Mouse (Mus musculus) adrenal gland, adult (tissue): ENCODE data around the gene Vamp5.

Experiments
- DNase-seq, 2 experiments: peaks; one replicate each; pipeline ENCODE4 v3.0.0; 2022 to 2023; ENCODE audit warnings: low spot score in 1 of 2; ENCODE audit not compliant: inconsistent age in 2 of 2

Vamp5 gene

DNA sequence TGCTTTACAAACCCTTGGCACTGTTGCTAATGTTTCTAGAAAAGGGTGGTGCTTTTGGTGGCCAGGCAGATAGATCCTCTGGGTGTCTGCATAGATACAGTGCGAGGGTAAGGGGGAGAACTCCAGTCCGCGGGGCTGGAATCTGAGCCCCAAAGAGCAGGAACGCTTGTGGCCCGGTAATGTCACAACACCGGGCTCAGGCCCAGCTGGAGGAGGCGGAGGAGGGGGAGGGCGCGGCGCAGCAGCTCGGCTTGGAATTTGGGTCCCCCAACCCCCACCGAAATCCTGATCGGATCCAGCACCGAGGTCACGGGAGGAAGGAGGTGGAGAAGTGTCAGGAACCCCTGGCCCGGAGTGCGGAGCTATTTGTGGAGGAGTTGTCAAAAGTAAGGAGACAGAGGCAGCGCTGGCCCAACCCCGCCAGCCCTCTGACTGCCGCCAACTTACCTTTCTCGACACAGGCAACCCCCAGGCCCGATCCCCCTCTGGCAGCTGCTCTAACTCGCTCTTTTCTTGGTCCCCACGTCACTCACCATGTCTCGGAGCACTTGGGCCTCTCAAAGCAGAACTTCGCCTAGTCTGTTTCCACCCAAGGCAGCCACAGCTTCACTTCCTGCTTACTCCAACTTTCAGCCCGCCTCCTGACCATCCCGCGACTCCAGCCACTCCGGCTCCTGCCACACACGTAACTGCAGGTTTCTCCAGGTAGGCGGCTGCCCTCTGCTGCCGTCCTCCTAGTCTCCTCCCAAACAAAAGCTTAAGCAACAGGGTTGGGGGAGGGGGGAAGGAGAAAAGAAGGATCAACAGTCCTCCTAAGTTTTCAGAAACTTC lies 9.9 kb upstream of the Vamp5 start, which contains the start of gene Vamp8:
Vamp8 (minus strand) TSS at position 763 of the 831 bp plus-strand sequence.
- peak; percentile 92 to 97 for DNase-seq

DNA sequence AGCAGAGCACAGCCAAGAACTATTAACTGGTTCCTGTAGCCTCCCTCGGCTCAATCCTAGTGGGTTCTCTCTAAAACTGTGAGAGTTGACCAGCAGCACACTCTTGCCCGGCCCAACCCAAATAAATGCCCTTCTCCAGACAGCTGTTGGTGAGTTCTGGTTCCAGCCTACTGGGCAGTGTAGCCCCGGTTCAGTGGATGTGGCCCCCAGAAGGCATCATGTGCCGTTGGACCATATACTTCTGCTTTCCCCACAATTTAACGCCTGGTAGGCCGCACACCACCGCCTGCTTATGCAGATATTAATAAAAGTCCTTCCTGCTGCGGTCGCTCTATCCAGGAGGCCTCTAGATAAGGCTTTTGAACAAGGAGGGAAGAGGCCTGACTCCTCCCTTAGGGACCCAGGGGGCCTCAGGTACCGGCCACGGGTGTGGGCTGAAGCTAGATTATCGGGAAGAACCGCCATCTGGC lies 9.2 kb upstream of the Vamp5 start:
- no peak for DNase-seq

DNA sequence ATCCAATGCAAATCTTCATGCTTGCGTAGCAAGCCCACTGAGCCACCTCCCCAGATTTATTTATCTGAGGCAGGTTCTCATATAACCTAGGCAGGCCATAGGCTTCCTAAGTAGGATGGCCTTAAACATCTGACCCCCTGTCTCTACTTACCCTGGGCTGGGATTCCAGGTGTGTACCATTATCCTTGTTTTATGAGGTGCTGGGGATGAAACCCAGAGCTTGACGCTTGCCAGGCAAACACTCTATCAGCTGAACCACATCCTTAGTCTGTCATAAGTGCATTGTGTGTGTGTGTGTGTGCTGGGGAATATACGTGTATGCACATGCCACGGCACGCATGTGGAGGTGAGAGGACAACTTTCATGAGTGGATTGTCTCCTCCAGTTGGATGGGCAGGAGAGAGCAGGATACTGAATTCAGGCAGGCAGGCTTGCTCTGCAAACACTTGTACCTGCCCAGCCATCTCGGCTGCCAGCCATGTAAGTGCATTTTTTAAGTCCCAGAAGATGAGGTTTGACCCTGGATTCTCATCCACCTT lies 8.6 kb upstream of the Vamp5 start:
- no peak for DNase-seq

DNA sequence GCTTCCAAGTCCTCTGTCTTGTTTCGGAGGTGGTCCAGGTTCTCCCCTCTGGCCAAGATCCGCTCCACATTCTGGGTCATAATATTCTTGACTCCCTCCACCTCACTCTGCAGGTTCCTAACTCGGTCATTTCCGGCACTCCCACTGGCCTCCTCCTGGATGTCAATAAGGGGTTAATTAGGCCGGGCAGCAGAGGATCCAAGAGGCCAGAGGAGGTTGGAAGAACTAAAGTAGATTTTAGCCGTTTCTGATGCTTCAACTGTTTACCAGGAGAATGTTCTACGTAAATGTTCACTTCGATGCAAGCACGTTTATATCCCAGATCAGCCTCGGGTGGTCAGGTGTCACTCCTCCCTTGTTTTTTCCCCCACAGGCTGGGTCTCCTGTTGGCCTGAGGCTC lies 8.0 kb upstream of the Vamp5 start:
- DNase-seq, result no peak

DNA sequence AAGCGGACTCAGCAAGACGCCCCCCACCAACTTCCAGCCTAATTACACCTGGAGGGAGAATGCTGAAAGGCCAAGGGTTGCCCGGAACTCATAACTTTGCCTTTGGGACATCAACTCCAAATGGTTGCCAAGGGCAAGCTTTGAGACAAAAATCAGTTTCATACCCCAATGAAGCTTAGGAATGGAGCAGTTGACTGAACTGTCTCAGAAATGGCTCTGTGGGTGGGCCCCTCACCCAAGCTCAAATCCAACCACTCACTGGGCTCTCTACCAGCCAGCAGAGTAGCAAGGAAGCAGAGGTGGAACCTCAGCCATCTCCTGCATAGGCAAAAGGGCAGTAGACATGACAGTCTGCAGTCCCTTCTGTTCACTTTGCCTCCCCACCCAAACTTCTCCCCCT lies 7.5 kb upstream of the Vamp5 start:
- DNase-seq, result no peak

DNA sequence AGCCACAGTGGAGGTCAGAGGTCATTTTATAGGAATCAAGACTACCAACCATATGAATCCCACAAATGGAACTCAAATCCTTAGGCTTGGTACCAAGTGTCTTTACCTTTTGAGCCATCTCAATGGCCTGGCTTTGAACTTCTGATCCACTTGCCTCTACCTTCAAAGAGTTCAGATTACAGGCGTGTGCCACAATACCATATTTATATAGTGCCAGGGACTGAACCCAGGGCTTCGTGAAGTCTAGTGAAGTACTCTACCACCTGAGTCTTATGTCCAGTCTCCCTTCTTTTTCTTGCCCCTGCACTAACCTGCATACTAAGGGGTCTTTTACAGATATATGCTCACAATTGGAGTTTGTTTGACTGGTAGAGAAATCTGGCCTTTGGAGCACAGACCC lies 6.3 kb upstream of the Vamp5 start:
- DNase-seq, result no peak

DNA sequence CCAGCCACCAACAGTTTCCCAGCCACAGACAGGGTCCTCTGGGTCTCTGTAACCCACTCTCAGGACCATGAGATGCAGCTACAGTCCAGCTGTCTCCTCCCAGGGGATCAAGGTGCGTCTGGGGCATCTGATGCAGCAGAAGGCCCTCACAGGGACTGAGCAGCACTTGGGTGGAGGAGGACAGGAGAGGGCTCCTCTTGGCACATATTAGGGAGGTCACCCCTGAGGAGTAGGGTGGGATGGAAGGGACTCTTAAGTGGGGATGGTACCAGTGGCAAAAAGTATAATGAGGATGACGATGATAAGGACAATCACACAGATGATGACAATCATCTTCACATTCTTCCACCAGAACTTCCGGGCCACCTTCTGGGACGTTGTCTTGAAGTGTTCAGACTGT lies 5.0 kb upstream of the Vamp5 start:
- DNase-seq, result no peak

DNA sequence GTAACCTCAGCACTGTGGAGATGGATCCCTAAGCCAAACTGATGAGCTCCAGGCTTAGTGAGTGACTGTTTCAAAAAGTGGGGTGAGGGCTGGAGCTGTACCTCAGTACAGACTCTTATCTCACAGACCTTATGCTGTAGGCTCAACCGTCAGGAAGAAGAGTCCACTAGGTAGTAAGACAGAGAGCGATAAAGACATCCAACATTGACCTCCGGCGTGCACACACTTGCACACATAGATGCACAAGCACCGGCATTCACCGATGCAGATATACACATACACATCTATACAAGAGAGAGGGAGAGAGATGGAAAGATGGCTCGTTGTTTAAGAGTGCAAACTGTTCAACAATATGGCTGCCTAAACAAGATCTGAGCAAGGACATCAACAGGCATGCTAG lies 3.7 kb upstream of the Vamp5 start:
- peak in 1 of 2 experiments; percentile 28 for DNase-seq

DNA sequence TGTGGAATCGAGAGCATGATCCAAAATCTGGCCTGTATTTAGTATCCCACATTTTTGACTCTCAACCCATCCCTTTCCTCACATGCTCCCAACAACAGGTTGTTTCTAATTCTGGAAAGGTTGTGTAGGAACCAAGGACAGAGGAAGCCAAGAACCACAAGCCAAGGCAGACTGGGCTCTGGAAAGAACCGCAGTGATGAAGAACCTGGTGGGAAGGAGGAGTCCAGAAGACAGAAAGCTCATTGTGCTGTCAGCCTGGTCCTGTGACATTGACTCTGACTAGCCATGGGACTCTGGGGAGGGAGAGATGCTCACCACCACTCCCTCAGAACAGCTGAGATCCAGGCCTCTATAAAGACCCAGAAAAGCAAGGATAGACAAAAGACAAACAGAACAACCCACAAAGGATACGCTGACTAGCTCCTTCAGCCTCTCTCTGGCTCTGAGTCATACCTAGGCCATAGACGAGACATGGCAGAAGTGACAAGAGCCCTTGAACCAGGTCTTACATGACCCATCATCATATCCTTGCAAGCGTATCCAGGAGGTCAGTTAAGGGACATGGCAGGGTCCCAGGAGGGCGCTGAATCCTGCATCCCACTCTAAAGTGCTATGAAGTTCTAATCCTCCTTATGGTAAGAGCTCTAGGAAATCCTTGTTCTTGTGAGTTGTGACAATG lies 3.0 kb upstream of the Vamp5 start:
- DNase-seq, result peak in 1 of 2 experiments; percentile 61

DNA sequence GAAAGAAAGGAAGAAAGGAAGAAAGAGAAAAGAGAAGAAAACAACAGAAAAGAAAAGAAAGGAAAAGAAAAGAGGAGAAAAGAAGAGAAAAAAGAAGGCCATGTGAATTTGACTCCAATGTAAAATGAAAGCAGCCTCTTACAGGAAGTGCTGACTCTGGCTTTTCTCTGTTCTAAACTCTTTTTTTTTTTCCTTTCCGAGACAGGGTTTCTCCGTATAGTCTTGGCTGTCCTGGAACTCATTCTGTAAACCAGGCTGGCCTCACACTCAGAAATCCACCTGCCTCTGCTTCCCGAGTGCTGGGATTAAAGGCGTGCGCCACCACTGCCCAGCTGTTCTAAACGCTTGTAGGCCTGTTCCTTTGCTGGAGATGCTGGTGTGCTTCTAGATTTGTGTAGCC lies 2.2 kb upstream of the Vamp5 start:
- DNase-seq, result no peak

DNA sequence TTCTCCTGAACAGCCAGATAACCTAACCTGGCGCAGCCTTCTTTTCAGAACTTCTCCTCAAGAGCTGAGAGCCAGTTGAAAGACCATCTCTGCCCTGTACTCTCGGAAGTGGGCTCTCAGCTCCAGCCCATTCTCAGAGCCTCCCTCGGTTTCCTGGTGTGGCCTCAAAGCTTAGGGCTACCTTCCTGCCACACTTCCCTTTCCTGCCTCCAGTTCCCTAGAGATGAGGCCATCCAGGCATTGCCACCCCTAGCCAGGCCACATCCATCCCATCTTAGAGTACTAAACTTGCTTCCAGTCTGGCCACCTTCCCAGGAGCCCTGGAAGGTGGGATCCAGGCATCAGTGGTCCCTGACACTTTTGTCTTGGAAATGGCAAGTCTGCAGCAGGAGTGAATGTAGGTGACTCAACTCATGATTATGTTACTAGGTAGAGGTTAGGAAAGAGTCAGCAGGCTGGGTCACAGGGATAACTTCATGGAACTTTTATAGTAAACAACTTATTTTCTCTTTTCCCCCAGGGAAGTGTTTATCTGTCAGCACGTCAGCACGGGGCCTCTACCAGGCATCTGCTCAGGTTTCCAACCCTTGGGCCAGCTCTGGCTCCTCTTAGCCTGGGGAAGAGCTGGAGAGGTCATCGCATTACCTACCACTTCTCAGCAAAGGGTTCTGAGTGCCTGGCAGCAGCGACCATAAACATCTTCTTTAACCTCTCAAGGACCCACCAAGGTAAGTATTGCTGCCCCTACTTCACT lies 714 bp downstream of the Vamp5 start:
- DNase-seq, result peak in 1 of 2 experiments; percentile 70

DNA sequence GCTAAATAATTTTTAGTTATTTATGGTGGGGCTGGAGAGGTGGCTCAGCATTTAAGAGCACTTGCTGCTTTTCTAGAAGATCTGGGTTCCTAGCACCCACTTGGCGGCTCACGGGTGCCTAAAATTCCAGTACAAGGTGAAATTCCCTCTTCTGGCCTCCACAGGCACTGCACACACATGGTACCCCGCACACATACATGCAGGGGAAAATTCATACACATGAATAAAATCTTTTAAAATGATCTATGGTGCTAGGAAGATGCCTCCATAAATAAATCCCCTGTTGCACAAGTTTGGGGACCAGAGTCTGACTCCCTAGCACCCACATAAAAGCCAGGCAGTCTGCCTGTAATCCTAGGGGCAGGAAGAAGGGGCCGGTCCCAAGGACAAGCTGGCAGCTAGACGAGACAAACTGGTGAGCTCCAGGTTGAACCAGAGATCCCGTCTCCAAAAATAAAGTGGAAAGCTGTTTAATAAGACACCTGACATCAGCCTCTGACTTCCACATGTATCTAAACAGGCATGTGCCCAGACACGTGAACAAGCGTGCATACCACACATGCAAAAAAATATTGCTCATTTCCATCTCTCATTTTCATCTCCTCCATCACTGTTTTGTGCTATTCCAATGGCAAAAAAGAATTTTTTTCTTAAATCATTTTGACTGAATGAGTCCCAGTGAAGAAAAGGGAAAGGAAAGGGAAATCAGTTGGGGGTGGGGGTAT lies 1.6 kb downstream of the Vamp5 start:
- no peak for DNase-seq

DNA sequence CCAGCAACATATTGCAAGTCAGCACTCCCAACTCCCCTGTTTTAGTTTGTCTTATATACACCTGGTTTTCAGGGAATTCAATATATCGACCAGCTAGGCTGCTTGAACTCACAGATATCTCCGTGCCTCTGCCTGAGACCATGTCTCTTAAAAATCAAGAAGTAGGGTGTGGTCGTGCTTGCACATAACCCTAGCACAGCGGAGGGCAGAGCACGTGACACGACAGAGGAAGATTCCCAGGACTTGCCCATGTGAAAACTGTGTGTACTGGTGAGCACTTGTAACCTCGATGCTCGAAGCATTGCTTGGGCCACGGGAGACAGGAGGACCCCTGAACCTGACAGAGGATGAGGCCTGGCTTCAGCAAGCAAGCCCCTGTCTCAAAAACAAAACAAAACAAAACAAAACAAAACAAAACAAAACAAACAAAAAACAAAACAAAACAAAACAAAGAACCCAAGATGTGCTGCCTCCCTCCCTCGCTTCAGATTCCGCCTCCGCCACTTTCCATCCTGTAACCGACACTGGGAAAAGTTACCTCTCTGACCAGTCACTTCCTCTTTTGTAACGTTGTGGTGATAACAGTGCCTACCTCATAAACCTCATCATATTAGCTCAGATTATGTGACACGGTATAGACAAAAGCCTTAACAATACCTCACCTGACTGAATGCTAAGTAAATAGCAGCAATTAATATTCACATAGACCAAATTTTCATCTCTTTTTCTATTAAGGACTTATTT lies 5.3 kb downstream of the Vamp5 start:
- no peak for DNase-seq

DNA sequence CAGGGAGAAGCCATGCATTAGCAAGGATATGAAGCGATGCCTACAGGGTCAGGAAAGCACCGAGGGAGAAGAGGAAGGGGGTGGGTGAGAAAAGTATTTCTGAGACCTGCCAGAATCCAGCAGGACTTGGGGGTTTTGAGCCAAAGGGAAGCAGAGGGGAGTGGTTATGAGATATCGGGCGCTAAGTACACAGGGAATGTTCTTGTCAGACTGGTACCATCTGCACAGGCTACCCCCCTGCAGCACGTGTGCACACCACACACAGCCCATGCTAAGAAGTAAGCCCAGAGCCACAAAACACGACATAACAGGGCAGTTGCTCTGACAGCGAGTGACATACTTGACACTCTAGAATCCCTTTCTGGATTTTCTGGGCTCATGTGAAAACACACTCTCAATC lies 6.1 kb downstream of the Vamp5 start:
- no peak for DNase-seq

DNA sequence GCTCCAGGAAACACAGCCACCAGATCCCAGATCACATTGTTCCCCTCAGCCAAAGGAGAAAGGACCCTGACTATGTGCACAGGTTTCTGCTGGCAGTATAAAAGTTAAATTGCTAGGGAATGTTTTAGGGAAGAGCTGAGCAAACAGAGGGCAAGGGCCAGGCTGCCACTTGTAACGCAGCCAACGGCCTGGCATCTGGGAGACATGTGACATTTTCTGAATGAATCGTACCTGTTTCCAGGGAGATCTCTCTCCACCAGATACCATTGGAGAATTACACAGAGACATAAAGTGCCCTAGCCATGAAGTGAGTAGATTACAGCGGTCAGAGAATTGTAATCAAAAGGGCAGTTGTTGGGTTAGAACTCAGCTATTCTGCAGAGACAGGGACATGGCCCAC lies 7.1 kb downstream of the Vamp5 start:
- DNase-seq, result peak in 1 of 2 experiments; percentile 50

DNA sequence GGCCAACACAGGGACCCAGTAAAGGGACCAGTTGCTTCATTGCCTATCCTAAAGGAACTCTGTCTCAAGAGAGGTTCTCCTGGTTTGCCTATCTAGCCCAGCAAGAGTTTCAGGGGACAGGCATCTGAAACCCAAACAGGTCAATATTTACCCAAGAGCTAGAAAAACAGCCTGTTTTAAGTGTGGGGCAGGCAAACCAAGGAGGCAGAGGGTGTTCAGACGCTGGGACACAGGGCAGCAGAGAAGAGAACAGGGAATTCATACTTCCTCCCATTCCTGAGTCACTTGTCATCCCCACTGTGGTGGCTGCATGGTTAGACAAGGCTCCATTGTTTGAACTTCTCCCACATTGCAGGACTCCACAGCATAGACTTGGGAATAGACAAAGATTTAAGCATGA lies 8.7 kb downstream of the Vamp5 start:
- DNase-seq, result no peak

DNA sequence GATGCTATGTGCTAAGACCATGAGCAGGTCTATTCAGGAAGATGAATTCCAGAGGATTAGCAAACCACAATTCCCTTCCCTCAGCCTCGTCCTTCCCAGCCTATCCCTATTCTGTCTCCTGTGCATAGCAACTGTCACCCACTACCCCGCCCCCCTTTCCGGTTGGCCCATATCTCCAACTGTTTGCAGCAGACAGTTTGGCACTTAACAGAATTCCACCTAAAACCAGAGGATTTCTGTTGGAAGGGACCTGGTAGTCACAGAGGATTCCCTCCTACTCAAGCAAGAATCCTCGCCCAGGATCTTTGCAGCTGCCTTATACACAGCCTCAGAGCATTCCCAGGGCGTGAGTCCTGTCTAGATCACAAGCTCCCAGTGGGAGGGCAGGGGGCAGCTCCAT lies 9.1 kb downstream of the Vamp5 start:
- no peak for DNase-seq

DNA sequence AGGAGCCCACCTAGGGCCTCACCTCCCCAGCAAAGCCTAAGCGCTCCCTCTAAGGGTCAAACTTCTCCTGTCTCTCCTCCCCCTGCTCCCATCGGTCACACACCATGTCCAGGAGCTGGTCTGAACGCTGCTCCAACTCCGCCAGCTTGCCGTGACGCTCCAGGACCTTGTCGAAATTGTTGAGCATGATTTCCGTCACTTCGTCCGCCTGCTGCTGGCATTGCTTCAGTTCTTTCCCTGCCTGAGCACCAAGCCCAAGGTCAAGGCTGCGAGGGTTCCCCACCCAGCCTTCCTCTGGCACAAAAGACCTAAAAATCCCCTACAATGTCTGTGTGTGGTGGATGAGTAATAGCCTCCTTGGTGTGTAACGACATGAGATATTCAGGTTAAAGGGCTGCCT lies 10.2 kb downstream of the Vamp5 start:
- DNase-seq, result peak; percentile 90 to 94

DNA sequence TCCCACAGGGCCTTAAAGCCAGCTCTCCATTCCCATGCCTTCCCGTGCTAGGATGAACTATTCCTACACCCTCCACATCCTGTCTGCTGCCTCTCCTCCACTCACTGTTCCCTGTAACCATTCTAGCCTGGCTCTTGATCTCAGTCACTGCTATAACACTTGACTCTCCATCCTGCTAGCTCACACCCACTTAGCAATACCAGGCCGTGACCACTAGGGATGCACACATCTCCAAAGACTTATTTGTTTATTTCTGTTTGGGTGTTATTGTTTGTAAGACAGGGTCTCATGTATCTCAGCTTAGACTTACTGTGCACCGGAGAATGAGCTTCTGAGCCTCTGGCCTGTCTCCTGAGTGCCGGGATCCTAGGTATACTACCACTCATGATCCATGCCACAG lies 10.7 kb downstream of the Vamp5 start:
- DNase-seq, result no peak

DNA sequence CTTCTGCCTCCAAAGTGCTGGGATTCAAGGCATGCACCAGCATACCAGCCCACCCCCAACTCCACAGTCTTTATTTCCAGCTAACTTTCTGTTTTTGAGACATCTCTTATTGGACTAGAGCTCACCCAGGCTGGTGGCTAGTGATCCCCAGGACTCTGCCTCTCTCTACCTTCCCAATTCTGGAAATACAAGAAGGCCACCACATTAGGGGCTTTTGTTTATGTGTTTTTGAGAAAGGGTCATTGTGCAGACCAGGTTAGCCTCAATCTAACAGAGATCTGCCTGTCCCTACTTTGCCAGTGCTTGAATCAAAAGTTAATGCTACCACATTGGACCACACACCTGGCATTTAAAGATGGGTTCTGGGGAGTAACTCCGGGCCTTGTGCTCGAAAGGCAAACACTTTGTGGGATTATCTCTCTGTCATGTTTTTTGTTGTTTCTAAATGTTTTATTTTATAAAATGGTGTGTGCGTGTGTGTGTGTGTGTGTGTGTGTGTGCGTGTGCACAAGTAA lies 12.8 kb downstream of the Vamp5 start:
- no peak for DNase-seq
